Mouse (Mus musculus) megakaryocyte-erythroid progenitor cell, adult 5-6 weeks (primary cell): ENCODE measurements around the gene Dlx6. TPM values are rescaled to one million over a fixed set of nuclear protein-coding genes. Genes with fewer than 3 reads are reported as not detected.

ENCODE experiments used
- ATAC-seq: replicated peaks from 2 replicates; pipeline ENCODE4 v1.8.0; 2016; ENCODE audit warnings: mild to moderate bottlenecking, inconsistent platforms; ENCODE audit not compliant: severe bottlenecking, poor library complexity, low FRiP score, low TSS enrichment
- total RNA-seq, 2 experiments: library from RNA; stranded (forward) in 1 of 2; stranded (reverse) in 1 of 2; fragments of 200-1000, 215-1000 nt in 1 of 2; fragments of >200 nt in 1 of 2; fragmentation: Nextera tagmentation in 1 of 2; gene quantifications; 2 replicates each; pipeline ENCODE4 v1.2.3; 2014 to 2017

Dlx6 gene
- total RNA-seq, 2 experiments from 2014 or later, result not detected

GRCm38 (mm10) chr6:6915526-6915915 lies 52.4 kb downstream of the Dlx6 start:
- no peak for ATAC-seq

GRCm38 (mm10) chr6:6917334-6917733 lies 54.2 kb downstream of the Dlx6 start:
- ATAC-seq, result no peak

Other genes starting within 250 kb of the Dlx6 start
- gene Dlx5, start 18.8 kb downstream of the Dlx6 start, total RNA-seq (2014; fragmentation: Nextera tagmentation), result not detected in 2 replicates
- not detected in 2 replicates for gene Dlx5, start 18.8 kb downstream of the Dlx6 start, total RNA-seq (2017)
- 3.0 and 9.1 TPM in 2 replicates for gene Sdhaf3, start 92.7 kb downstream of the Dlx6 start, total RNA-seq (2014; fragmentation: Nextera tagmentation)
- gene Sdhaf3, start 92.7 kb downstream of the Dlx6 start, total RNA-seq (2017), result 2.8 and 4.7 TPM in 2 replicates